Mouse (Mus musculus): ENCODE measurements around the gene Ewsr1. TPM values are rescaled to one million over a fixed set of nuclear protein-coding genes. Genes with fewer than 3 reads are reported as not detected.

The Ewsr1 gene
- polyA plus RNA-seq, 1 experiment from 2014 or later = 185 TPM

DNA sequence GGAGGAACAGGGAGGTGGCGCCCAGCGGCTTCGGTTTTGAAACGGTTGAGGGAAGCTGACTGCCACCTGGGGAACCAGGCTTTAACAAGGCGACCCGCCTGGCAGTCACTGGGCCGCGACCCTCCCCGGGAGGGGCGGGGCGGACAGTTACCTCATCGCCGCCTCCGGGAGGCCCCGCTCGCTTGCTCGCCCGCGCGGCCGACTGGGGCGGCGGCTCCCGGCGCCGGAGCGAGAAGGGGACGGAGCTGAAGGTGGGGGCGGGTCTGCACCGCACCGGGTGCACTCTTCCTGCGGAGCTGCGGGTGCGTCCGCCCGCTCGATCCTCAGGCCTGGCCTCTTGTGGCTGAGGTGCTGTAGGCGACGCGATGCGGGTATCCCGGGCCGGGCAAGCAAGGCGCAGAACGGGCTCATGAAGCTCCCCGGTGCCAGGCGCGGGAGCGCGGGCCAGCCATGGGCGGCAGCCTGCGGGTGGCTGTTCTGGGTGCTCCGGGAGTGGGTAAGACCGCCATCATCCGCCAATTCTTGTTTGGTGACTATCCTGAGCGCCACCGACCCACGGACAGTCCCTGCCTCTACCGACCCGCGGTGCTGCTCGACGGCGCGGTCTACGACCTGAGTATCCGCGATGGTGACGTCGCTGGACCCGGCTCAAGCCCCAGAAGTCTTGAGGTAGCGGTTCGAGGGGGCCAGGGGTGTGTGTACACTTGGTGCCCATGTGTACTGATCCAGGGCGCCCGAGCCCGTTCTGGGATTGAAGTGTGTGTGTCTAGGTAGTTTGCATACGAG, 41.0 kb downstream of the Ewsr1 start, which contains the start of gene Rasl10a:
Gene Rasl10a, plus strand, starts transcription at position 273 of the 786 bp plus-strand sequence.
- H3K4me3 ChIP-seq (ENCODE audit: low read depth, low read length) = peak within 1 kb of the TSS; percentile 55
- peaks cover 12% of the 10 kb centered on the region for H3K4me1 ChIP-seq (replicated peaks; ENCODE audit: control insufficient read depth, insufficient read depth, low read length)
- no peak within 1 kb of the TSS for H3K27ac ChIP-seq (ENCODE audit: low read depth, low read length)
- WGBS = 2% methylated on average over 68 of the region's 77 CpGs
- TF ChIP-seq CTCF (IDR thresholded peaks at IDR 0.05; ENCODE audit: low read depth) = no peak
- H3K9ac ChIP-seq (ENCODE audit: low read depth, low read length) = peak within 1 kb of the TSS; percentile 19; the same call in 1 of the 2 replicates
- H3K27me3 ChIP-seq (replicated peaks; ENCODE audit: control insufficient read depth, insufficient read depth, low read length) = peaks cover 38% of the 10 kb centered on the region
- peak within 1 kb of the TSS; percentile 95 for H3K4me2 ChIP-seq (replicated peaks; ENCODE audit: low read depth)
- no peaks in the 10 kb centered on the region for H3K9me3 ChIP-seq (ENCODE audit: control insufficient read depth)
- no peak for ATAC-seq
- H3K36me3 ChIP-seq (ENCODE audit: control insufficient read depth, insufficient read depth) = peaks cover 4% of the 10 kb centered on the region; the same call in 1 of the 2 replicates

DNA sequence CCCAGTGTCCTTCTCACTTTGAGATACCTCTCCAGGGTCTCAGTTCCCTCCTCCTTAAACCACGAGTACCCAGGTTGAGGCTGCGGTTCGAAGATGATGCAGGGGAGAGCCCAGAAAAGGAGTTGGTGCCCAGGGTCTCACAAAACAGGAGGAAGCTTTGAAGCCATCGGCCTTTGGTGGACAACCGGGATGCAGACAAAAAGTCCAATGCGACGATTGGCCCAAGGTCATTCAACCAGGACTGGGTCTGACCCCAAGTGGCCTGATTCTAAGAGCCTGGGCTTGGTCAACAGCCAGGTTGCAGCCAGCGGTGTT, 41.6 kb downstream of the Ewsr1 start:
- Histone ChIP-seq H3K9me3 (ENCODE audit: control insufficient read depth) (no peaks in the 10 kb centered on the region), H3K4me3 (ENCODE audit: low read depth, low read length) (peak overlapping the region; percentile 55), H3K36me3 (ENCODE audit: control insufficient read depth, insufficient read depth) (peaks cover 4% of the 10 kb centered on the region; the same call in 1 of the 2 replicates), H3K27ac (ENCODE audit: low read depth, low read length) (no peak overlapping the region), H3K4me2 (replicated peaks; ENCODE audit: low read depth) (peak overlapping the region; percentile 95), H3K4me1 (replicated peaks; ENCODE audit: control insufficient read depth, insufficient read depth, low read length) (peaks cover 8% of the 10 kb centered on the region), H3K27me3 (replicated peaks; ENCODE audit: control insufficient read depth, insufficient read depth, low read length) (peaks cover 38% of the 10 kb centered on the region), H3K9ac (ENCODE audit: low read depth, low read length) (no peak overlapping the region)
- WGBS = 46% methylated on average over 8 of the region's 8 CpGs
- no peak for ATAC-seq
- TF ChIP-seq CTCF (IDR thresholded peaks at IDR 0.05; ENCODE audit: low read depth) = no peak

DNA sequence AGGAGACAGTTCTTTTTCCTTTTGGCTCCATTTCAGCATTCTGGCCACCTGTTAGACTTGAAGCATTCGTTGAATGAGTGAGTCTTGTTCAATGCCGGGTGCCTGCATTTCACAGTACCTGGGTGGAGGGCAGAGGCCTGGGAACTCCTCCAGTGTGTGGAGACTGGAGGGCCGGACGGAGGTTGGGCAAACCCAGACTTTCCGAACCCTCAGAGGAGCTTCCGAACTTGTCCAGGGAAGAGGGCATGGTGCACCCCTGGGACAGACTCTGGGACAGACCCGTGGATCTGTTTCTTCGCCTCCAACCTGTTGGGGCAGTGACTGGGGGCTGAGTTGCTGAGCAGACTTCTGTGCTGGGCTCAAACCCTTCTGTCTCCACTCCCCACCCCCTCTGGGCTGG, 42.0 kb downstream of the Ewsr1 start:
- H3K4me1 ChIP-seq (replicated peaks; ENCODE audit: control insufficient read depth, insufficient read depth, low read length) = peaks cover 4% of the 10 kb centered on the region
- H3K27me3 ChIP-seq (replicated peaks; ENCODE audit: control insufficient read depth, insufficient read depth, low read length) = peaks cover 38% of the 10 kb centered on the region
- no peak overlapping the region for H3K9ac ChIP-seq (ENCODE audit: low read depth, low read length)
- 70% methylated on average over 8 of the region's 8 CpGs for WGBS
- H3K9me3 ChIP-seq (ENCODE audit: control insufficient read depth) = no peaks in the 10 kb centered on the region
- no peak for ATAC-seq
- no peak for TF ChIP-seq CTCF (IDR thresholded peaks at IDR 0.05; ENCODE audit: low read depth)
- H3K4me2 ChIP-seq (replicated peaks; ENCODE audit: low read depth) = no peak overlapping the region
- no peak overlapping the region for H3K27ac ChIP-seq (ENCODE audit: low read depth, low read length)
- H3K4me3 ChIP-seq (ENCODE audit: low read depth, low read length) = no peak overlapping the region
- peaks cover 4% of the 10 kb centered on the region; the same call in 1 of the 2 replicates for H3K36me3 ChIP-seq (ENCODE audit: control insufficient read depth, insufficient read depth)

DNA sequence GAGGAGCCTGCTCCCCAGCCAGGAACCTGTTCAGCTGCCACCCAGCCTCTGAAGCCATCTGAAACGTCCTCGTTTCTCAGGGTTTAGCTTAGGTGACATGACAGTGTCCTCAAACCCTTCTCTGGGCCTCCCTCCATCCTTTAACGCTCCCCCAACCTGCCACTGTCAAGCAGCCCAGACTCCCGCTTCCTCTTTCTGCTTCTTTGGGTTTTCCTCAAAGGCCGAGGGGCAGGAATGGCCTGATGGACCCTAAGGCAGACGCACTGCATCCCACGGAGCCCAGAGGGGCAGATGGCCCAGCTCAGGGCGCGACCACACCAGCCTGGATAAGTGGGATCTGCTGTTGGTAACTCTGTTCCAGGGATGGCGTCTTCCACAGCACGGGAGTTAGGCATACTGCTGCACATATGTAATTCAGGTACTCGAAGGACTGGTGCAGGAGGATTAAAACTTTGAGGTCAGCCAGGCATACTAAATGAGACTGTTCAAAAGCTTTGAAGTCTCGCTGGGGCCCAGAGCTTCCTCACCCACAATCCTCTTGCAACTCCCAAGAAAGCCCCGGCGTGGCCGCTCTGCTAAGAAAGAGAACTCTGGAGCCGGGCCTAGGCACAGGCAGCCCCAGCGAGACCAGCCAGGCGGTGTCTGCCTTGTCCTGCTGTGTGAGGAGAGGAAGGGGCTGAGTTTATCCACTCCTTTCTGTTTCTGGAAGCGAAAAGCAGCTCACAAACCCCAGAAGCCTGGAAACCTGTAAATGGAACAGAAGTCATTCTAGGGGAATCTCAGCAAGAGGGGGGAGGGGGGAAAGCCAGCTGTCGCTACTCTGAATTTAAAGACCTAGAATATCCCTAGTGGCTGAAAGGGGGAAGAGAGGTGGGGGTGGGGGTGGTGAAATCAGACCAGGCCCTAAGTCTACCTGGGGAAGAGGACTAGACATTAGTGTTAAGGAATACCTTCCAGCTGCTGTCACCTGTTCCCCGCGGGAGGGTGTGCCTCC, 42.8 kb downstream of the Ewsr1 start:
- Histone ChIP-seq H3K27ac (ENCODE audit: low read depth, low read length) (no peak overlapping the region), H3K4me3 (ENCODE audit: low read depth, low read length) (no peak overlapping the region), H3K4me2 (replicated peaks; ENCODE audit: low read depth) (no peak overlapping the region), H3K4me1 (replicated peaks; ENCODE audit: control insufficient read depth, insufficient read depth, low read length) (0 out of 2 replicates have a peak, but pooled peaks cover 2% of the 10 kb centered on the region), H3K9me3 (ENCODE audit: control insufficient read depth) (no peaks in the 10 kb centered on the region), H3K36me3 (ENCODE audit: control insufficient read depth, insufficient read depth) (peaks cover 4% of the 10 kb centered on the region; the same call in 1 of the 2 replicates), H3K27me3 (replicated peaks; ENCODE audit: control insufficient read depth, insufficient read depth, low read length) (peaks cover 38% of the 10 kb centered on the region), H3K9ac (ENCODE audit: low read depth, low read length) (no peak overlapping the region)
- no peak for ATAC-seq
- WGBS = 71% methylated on average over 23 of the region's 23 CpGs
- TF ChIP-seq CTCF (IDR thresholded peaks at IDR 0.05; ENCODE audit: low read depth) = no peak

DNA sequence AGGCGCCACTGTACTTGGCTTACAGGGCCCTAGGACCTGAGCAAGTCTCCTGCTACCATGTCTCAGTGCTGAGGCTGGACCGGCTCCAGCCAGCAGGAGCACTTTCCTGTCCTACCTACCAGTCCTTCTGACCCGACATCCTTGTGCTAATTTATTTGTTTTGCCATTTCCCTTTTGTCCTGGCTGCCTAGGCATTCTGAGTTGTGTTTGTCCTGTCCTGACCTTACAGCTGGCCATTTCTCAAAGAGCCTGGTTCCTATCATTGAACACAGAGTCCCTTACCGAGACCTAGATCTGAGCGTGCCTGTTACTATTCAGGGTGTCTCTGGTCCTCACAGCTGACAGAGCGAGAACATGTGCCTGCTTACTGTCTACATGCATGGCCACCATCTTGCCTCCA, 44.2 kb downstream of the Ewsr1 start:
- WGBS = 71% methylated on average over 6 of the region's 6 CpGs
- no peak for ATAC-seq

DNA sequence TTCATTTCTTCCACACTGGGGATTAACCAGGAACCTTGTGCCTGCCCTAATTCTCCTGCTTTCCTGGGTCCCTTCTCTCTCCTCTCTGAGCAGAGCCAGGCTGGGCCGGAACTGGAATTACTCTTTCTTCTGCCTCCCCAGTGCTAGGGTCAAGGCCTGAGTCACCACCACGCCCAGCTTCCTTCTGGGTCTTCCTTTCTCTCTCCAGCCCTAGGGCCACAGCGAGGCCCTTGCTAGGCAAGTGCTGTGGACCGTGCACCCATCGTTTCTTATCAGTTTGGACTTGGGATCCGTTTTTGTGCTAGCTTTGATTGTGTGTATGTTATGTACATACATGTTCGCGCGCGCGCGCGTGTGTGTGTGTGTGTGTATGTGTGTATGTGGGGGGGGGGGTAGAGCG, 44.9 kb downstream of the Ewsr1 start:
- H3K36me3 ChIP-seq (ENCODE audit: control insufficient read depth, insufficient read depth) = no peaks in the 10 kb centered on the region
- H3K4me3 ChIP-seq (ENCODE audit: low read depth, low read length) = no peak overlapping the region
- no peaks in the 10 kb centered on the region for H3K9me3 ChIP-seq (ENCODE audit: control insufficient read depth)
- no peak overlapping the region for H3K27ac ChIP-seq (ENCODE audit: low read depth, low read length)
- H3K27me3 ChIP-seq (replicated peaks; ENCODE audit: control insufficient read depth, insufficient read depth, low read length) = peaks cover 23% of the 10 kb centered on the region
- peak; percentile 58 for ATAC-seq
- 0 out of 2 replicates have a peak, but pooled peaks cover 2% of the 10 kb centered on the region for H3K4me1 ChIP-seq (replicated peaks; ENCODE audit: control insufficient read depth, insufficient read depth, low read length)
- no peak for TF ChIP-seq CTCF (IDR thresholded peaks at IDR 0.05; ENCODE audit: low read depth)
- H3K9ac ChIP-seq (ENCODE audit: low read depth, low read length) = no peak overlapping the region
- WGBS = 70% methylated on average over 14 of the region's 14 CpGs
- H3K4me2 ChIP-seq (replicated peaks; ENCODE audit: low read depth) = no peak overlapping the region

More for the DNA sequence above, 44.2 kb downstream of the Ewsr1 start:
- Histone ChIP-seq H3K4me1 (replicated peaks; ENCODE audit: control insufficient read depth, insufficient read depth, low read length) (0 out of 2 replicates have a peak, but pooled peaks cover 2% of the 10 kb centered on the region), H3K27me3 (replicated peaks; ENCODE audit: control insufficient read depth, insufficient read depth, low read length) (peaks cover 29% of the 10 kb centered on the region), H3K4me2 (replicated peaks; ENCODE audit: low read depth) (no peak overlapping the region), H3K36me3 (ENCODE audit: control insufficient read depth, insufficient read depth) (no peaks in the 10 kb centered on the region), H3K9ac (ENCODE audit: low read depth, low read length) (no peak overlapping the region), H3K9me3 (ENCODE audit: control insufficient read depth) (no peaks in the 10 kb centered on the region), H3K4me3 (ENCODE audit: low read depth, low read length) (no peak overlapping the region), H3K27ac (ENCODE audit: low read depth, low read length) (no peak overlapping the region)
- no peak for TF ChIP-seq CTCF (IDR thresholded peaks at IDR 0.05; ENCODE audit: low read depth)
